Mouse (Mus musculus) liver, embryonic 16.5 days (tissue): ENCODE results near the gene Astn1. TPM values are rescaled to one million over a fixed set of nuclear protein-coding genes. Genes with fewer than 3 reads are reported as not detected.

Experiments
- ATAC-seq: fragments of 200-750 bp; cut with Nextera tagmentation; 2 replicates; pipeline ENCODE4 v1.8.0; 2017; ENCODE audit warnings: low read depth, mild to moderate bottlenecking, moderate number of reproducible peaks, moderate library complexity
- H3K27ac ChIP-seq: fragments of 300-500 bp; sonication (generic); 2 replicates; pipeline ENCODE4 v1.5.1; 2014; ENCODE audit warnings: mild to moderate bottlenecking, low read length
- H3K27me3 ChIP-seq: fragments of 300-500 bp; sonication (generic); 2 replicates; pipeline ENCODE4 v1.6.1; 2014; ENCODE audit warnings: low read depth, low read length, mixed read lengths; ENCODE audit not compliant: control insufficient read depth, insufficient read depth
- H3K36me3 ChIP-seq: fragments of 300-500 bp; sonication (generic); 2 replicates; pipeline ENCODE4 v1.6.1; 2014; ENCODE audit warnings: mild to moderate bottlenecking; ENCODE audit not compliant: control insufficient read depth, insufficient read depth
- H3K4me1 ChIP-seq: fragments of 300-500 bp; sonication (generic); 2 replicates; pipeline ENCODE4 v1.6.1; 2014; ENCODE audit warnings: low read depth, low read length, mixed read lengths; ENCODE audit not compliant: control insufficient read depth
- H3K4me2 ChIP-seq: fragments of 300-500 bp; sonication (generic); 2 replicates; pipeline ENCODE4 v1.6.1; 2014; ENCODE audit warnings: low read depth, low read length, mixed read lengths
- H3K4me3 ChIP-seq: fragments of 300-500 bp; sonication (generic); 2 replicates; pipeline ENCODE4 v1.5.1; 2014; ENCODE audit warnings: low read depth, mild to moderate bottlenecking, low read length
- H3K9ac ChIP-seq: fragments of 300-500 bp; sonication (generic); 2 replicates; pipeline ENCODE4 v1.6.1; 2014; ENCODE audit warnings: low read depth, low read length
- H3K9me3 ChIP-seq: fragments of 300-500 bp; sonication (generic); replicated peaks from 2 replicates; pipeline ENCODE4 v1.6.1; 2016; ENCODE audit warnings: low read length; ENCODE audit not compliant: control insufficient read depth
- WGBS: fragments of 180-500 bp; shearing (Covaris S2); extraction: QIAGEN DNeasy Blood & Tissue Kit; methylation state at CpG from one replicate; pipeline ENCODE4 v1.1.7; 2014; ENCODE audit not compliant: insufficient replicate concordance; 5-methylcytosine and 5-hydroxymethylcytosine counted together
- polyA plus RNA-seq: library from polyadenylated mRNA; unstranded; fragments of >200 nt; fragmentation: Nextera tagmentation; extraction: Ambion mirVana; gene quantifications from 2 replicates; pipeline ENCODE4 v1.2.1, GENCODE M21; 2015

The Astn1 gene
- polyA plus RNA-seq, 1 experiment from 2014 or later = not detected

DNA sequence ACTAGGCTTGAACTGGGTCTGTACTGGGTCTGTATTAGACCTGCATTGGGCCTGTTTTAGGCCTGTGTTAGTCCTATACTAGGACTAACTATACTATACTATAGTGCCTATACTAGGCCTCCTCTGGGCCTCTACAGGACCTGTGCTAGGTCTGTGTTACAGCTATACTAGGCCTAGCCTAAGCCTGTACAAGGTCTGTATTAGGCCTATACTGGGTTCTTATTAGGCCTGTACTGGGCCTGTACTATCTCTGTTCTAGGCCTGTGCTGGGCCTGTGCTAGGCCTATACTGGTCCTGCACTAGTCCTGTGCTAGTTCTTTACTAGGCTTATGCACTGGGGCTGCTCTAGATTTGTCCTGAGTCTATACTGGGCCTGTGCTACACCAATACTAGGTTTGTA, 90.6 kb downstream of the Astn1 start:
- no peaks in the 10 kb centered on the region for H3K36me3 ChIP-seq
- no peak overlapping the region for H3K9ac ChIP-seq
- no peaks in the 10 kb centered on the region for H3K4me1 ChIP-seq
- no peak overlapping the region for H3K4me2 ChIP-seq
- no peak overlapping the region for H3K4me3 ChIP-seq
- H3K9me3 ChIP-seq = no peaks in the 10 kb centered on the region
- no peaks in the 10 kb centered on the region for H3K27me3 ChIP-seq
- ATAC-seq = no peak
- no peak overlapping the region for H3K27ac ChIP-seq

DNA sequence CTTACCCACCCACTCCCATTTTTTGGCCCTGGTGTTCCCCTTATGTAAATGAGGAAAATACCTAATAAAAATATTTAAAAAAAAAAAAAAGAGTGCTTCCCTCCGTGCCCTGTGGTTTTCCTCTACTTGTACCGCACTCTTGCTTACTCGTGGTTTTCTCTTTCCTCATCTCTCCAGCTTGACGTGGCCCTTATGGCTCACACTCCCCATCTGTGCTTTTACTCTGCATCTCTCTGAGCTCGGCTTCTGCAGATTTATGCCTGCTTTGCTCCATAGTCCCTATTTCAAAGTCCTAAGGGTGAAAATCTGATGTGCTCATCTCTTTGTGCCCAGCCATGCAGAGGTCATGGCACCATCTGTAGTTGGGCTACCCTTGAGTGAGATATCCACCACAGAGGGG, 91.5 kb downstream of the Astn1 start:
- no peaks in the 10 kb centered on the region for H3K9me3 ChIP-seq
- no peak for ATAC-seq
- no peaks in the 10 kb centered on the region for H3K27me3 ChIP-seq
- H3K9ac ChIP-seq = no peak overlapping the region
- no peaks in the 10 kb centered on the region for H3K4me1 ChIP-seq
- 32% methylated on average over 5 of the region's 5 CpGs for WGBS
- no peak overlapping the region for H3K27ac ChIP-seq
- no peak overlapping the region for H3K4me3 ChIP-seq
- H3K4me2 ChIP-seq = no peak overlapping the region
- no peaks in the 10 kb centered on the region for H3K36me3 ChIP-seq

DNA sequence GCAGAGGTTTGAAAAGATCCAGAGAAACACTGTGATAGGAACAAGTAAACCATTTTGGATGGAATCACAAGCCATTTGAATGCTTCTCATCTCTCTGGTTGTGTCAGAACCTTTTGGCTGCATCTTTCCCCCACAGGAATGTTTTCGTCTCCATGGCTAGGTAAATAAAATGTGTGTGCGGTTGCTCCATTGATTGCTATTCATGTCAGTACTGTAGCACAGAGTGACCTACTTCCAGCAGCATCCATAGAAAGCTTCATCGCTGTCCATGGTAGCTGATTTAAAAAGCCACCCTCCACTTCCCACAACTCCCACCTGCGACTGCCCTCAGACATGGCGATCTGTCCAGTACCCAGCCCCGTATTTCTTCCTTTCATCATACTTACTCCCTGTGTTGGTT, 101.9 kb downstream of the Astn1 start:
- H3K27me3 ChIP-seq = no peaks in the 10 kb centered on the region
- no peak overlapping the region for H3K27ac ChIP-seq
- no peak overlapping the region for H3K4me3 ChIP-seq
- H3K9me3 ChIP-seq = no peaks in the 10 kb centered on the region
- no peak overlapping the region for H3K4me2 ChIP-seq
- H3K4me1 ChIP-seq = no peaks in the 10 kb centered on the region
- no peak overlapping the region for H3K9ac ChIP-seq
- no peak for ATAC-seq
- 53% methylated on average over 6 of the region's 6 CpGs for WGBS
- no peaks in the 10 kb centered on the region for H3K36me3 ChIP-seq

DNA sequence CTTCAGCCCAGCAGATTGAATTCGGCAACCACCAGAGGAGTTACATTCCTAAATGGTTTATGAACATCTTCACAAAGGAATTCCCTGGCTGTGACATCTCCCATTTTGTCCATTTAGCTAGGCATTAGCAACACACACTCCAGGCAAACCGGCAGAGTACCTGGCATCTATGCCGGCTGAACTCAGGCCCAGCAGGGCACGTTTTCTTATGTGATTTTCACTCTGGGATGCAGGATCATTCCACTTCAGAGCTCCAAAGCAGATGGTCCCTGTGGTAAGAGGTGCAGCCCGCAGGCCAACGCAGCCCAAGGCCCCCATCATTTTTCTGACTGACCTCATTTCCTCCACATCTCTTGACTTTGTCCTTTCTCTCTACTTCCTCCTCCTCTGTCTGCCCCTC, 103.2 kb downstream of the Astn1 start:
- WGBS = 58% methylated on average over 6 of the region's 6 CpGs

DNA sequence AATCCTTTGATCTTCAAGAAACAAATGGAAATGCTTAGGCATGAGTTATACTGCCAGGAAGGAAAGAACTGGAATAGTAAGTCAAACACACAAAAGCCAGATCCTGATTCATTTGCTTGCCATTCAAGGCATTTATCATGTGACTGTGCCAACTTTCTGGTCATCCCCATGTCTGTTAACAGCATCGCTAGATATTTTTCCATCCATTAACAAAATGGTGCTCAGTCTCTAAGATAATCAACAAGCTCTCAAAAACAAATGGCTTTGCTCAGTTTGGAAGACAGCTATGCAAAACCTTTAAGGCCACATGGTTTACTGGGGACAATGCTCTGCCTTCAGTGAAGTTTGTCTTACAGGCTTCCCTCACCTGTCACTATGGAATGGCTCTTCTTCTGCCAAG, 115.8 kb downstream of the Astn1 start:
- H3K36me3 ChIP-seq = no peaks in the 10 kb centered on the region
- no peaks in the 10 kb centered on the region for H3K4me1 ChIP-seq
- WGBS = 80% methylated on average over 1 of the region's 1 CpGs
- H3K27ac ChIP-seq = no peak overlapping the region
- no peak overlapping the region for H3K4me2 ChIP-seq
- H3K27me3 ChIP-seq = no peaks in the 10 kb centered on the region
- no peak overlapping the region for H3K9ac ChIP-seq
- no peak for ATAC-seq
- H3K9me3 ChIP-seq = no peaks in the 10 kb centered on the region
- no peak overlapping the region for H3K4me3 ChIP-seq

More for the DNA sequence above, 103.2 kb downstream of the Astn1 start:
- no peaks in the 10 kb centered on the region for H3K27me3 ChIP-seq
- H3K9ac ChIP-seq = no peak overlapping the region
- H3K4me3 ChIP-seq = no peak overlapping the region
- H3K27ac ChIP-seq = no peak overlapping the region
- no peaks in the 10 kb centered on the region for H3K4me1 ChIP-seq
- H3K9me3 ChIP-seq = no peaks in the 10 kb centered on the region
- ATAC-seq = no peak
- no peak overlapping the region for H3K4me2 ChIP-seq
- no peaks in the 10 kb centered on the region for H3K36me3 ChIP-seq

DNA sequence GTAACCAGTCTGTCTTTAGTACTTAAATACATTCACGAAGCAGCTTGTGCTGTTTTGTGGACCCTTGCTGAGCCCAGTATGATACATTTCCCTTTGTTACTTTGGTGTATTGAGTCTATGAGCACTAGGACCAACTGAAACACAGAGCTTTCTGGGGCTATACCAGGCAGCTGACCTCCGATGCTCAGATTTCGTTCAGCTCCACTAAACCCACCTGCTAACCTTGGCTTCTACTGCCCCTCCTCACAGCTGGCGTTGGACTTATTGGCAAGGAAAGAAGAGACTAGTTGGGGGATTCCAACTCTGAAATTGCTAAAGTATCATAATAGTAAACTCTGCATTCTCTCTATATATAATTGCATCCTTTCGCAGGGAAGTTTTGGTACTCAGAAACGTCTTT, 118.2 kb downstream of the Astn1 start:
- ATAC-seq = no peak
- WGBS = 66% methylated on average over 6 of the region's 6 CpGs
- H3K4me3 ChIP-seq = no peak overlapping the region
- no peak overlapping the region for H3K27ac ChIP-seq
- H3K4me1 ChIP-seq = no peaks in the 10 kb centered on the region
- no peak overlapping the region for H3K9ac ChIP-seq
- no peak overlapping the region for H3K4me2 ChIP-seq
- no peaks in the 10 kb centered on the region for H3K27me3 ChIP-seq
- H3K36me3 ChIP-seq = no peaks in the 10 kb centered on the region
- no peaks in the 10 kb centered on the region for H3K9me3 ChIP-seq

DNA sequence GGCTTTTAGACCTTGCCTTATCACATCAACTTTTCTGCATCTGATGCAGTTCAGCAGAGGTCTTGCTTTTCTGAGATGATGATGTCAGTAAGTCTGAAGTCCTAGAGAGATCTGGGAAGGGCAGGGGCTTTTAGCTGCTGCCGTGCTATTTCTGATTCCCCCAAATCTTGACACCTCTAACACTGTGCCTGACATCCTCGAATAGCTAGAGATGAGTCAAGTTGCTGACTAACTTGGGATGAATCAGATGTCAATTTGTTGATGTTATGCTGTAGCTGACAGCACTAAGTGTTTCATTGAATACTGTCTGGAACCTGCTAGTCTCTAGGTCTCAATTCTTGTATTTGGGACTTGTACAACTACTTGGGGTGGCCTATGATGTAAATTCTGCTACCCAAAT, 121.7 kb downstream of the Astn1 start:
- H3K27ac ChIP-seq = no peak overlapping the region
- H3K4me2 ChIP-seq = no peak overlapping the region
- H3K36me3 ChIP-seq = no peaks in the 10 kb centered on the region
- H3K4me3 ChIP-seq = no peak overlapping the region
- no peak for ATAC-seq
- H3K27me3 ChIP-seq = no peaks in the 10 kb centered on the region
- 47% methylated on average over 2 of the region's 2 CpGs for WGBS
- H3K4me1 ChIP-seq = no peaks in the 10 kb centered on the region
- H3K9ac ChIP-seq = no peak overlapping the region
- no peaks in the 10 kb centered on the region for H3K9me3 ChIP-seq

DNA sequence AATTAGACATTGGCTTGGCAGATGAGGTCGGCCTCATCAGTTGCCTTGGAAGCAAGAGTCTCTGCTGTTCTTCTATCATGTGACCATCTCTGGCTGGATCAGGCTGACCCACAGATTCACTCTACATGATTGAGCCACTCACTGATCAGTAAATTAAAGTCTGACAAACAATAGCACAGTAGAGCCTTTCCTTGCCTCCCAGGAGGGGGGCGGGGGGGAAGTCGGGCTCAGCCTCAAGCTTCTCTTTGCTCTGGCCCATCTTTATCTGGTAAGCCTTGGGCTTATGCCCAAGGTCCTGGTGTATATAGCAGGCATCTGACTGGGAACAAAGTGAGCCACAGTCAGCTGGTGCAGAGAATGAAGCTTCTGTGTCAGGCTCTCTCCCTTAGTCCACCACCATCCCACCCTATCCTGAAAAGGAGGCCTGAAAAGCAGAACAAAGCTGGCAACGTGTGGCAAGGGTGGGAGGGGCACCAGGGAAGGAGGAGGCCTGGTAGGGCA, 127.5 kb downstream of the Astn1 start:
- no peak overlapping the region for H3K4me2 ChIP-seq
- no peak overlapping the region for H3K4me3 ChIP-seq
- H3K36me3 ChIP-seq = no peaks in the 10 kb centered on the region
- no peak overlapping the region for H3K9ac ChIP-seq
- no peaks in the 10 kb centered on the region for H3K4me1 ChIP-seq
- ATAC-seq = no peak
- H3K27me3 ChIP-seq = no peaks in the 10 kb centered on the region
- H3K9me3 ChIP-seq = no peaks in the 10 kb centered on the region
- WGBS = 49% methylated on average over 4 of the region's 4 CpGs
- H3K27ac ChIP-seq = no peak overlapping the region

DNA sequence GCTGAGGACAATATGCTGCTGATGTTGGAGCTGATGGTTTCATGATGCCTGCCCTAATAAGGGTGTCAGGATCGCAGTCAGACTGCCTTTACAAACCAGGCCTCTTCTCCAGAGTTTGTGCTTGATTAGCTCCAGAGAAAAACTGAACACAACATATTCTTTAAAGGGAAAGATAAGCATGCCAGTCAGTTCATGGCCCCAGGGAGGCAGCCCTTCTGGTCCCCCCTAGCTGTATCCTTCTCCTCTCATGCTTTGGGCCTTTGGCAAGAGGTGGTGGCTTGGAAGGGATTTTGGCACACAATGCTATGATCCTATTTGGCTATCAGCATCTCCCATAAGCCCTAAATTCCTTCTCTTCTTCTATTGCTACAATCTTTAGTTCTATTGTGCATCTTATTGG, 128.1 kb downstream of the Astn1 start:
- no peak for ATAC-seq
- 56% methylated on average over 1 of the region's 1 CpGs for WGBS

DNA sequence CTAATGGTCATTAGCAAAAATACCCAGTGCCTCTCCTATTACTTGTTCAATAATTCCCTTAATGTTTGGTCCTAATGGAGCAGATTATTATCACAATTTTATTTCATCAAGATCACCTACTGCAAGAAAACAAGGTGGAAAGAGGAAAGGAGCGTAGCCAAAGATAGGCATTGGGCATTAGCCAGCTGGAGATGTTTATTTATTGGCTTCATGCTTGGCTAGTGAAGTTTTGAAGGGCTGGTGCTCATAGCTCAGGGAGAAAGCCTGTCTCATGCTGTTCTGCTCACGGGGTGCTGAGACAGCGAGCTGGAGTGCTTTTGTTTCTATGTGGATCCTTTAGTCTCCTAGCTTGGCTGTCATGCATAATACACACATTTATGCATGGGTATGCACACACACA, 131.2 kb downstream of the Astn1 start:
- Histone ChIP-seq H3K27me3 (no peaks in the 10 kb centered on the region), H3K9me3 (no peaks in the 10 kb centered on the region), H3K9ac (no peak overlapping the region), H3K4me1 (no peaks in the 10 kb centered on the region), H3K36me3 (no peaks in the 10 kb centered on the region), H3K4me2 (no peak overlapping the region), H3K27ac (no peak overlapping the region), H3K4me3 (no peak overlapping the region)
- ATAC-seq = no peak
- 59% methylated on average over 3 of the region's 3 CpGs for WGBS

More for the DNA sequence above, 128.1 kb downstream of the Astn1 start:
- H3K4me1 ChIP-seq = no peaks in the 10 kb centered on the region
- no peaks in the 10 kb centered on the region for H3K9me3 ChIP-seq
- no peaks in the 10 kb centered on the region for H3K36me3 ChIP-seq
- H3K9ac ChIP-seq = no peak overlapping the region
- no peak overlapping the region for H3K27ac ChIP-seq
- no peaks in the 10 kb centered on the region for H3K27me3 ChIP-seq
- H3K4me3 ChIP-seq = no peak overlapping the region
- H3K4me2 ChIP-seq = no peak overlapping the region
